Mouse (Mus musculus) stomach, postnatal 0 days (tissue): ENCODE data around the gene Atp1b4. TPM values are rescaled to one million over a fixed set of nuclear protein-coding genes. Genes with fewer than 3 reads are reported as not detected.
A peak's percentile ranks its signal among the peaks of the same experiment; 100 is the strongest.

Experiments
- ATAC-seq: fragments of 200-750 bp; cut with Nextera tagmentation; 2 replicates; pipeline ENCODE4 v1.8.0; 2017; ENCODE audit not compliant: low FRiP score, low TSS enrichment
- DNase-seq: peaks from one replicate; pipeline ENCODE4 v3.0.0-alpha.2; 2016; ENCODE audit warnings: low spot score
- H3K27ac ChIP-seq: fragments of 300-500 bp; sonication (generic); replicated peaks from 2 replicates; pipeline ENCODE4 v1.5.1; 2014; ENCODE audit warnings: mild to moderate bottlenecking, control low read depth
- H3K27me3 ChIP-seq: fragments of 300-500 bp; sonication (generic); 2 replicates; pipeline ENCODE4 v1.6.1; 2014; ENCODE audit warnings: low read length; ENCODE audit not compliant: control insufficient read depth, insufficient read depth
- H3K36me3 ChIP-seq: fragments of 300-500 bp; sonication (generic); 2 replicates; pipeline ENCODE4 v1.6.1; 2014; ENCODE audit warnings: low read length, mixed read lengths; ENCODE audit not compliant: control insufficient read depth, insufficient read depth
- H3K4me1 ChIP-seq: fragments of 300-500 bp; sonication (generic); replicated peaks from 2 replicates; pipeline ENCODE4 v1.6.1; 2014; ENCODE audit warnings: antibody characterized with exemption; ENCODE audit not compliant: control insufficient read depth, insufficient read depth
- H3K4me2 ChIP-seq: fragments of 300-500 bp; sonication (generic); replicated peaks from 2 replicates; pipeline ENCODE4 v1.6.1; 2014; ENCODE audit warnings: low read depth, mild to moderate bottlenecking, control low read depth, moderate library complexity
- H3K4me3 ChIP-seq: fragments of 300-500 bp; sonication (generic); 2 replicates; pipeline ENCODE4 v1.5.1; 2014; ENCODE audit warnings: low read depth, low read length, control low read depth
- H3K9ac ChIP-seq: fragments of 300-500 bp; sonication (generic); 2 replicates; pipeline ENCODE4 v1.6.1; 2014; ENCODE audit warnings: mild to moderate bottlenecking, low read length, control low read depth, mixed read lengths
- H3K9me3 ChIP-seq: fragments of 300-500 bp; sonication (generic); 2 replicates; pipeline ENCODE4 v1.6.1; 2016; ENCODE audit warnings: low read length; ENCODE audit not compliant: control insufficient read depth
- CTCF ChIP-seq: IDR thresholded peaks from 2 replicates; pipeline ENCODE4 v1.5.1; 2016; ENCODE audit warnings: antibody characterized with exemption, low read depth, mild to moderate bottlenecking, moderate library complexity
- EP300 ChIP-seq: optimal IDR thresholded peaks from 2 replicates; pipeline ENCODE3; 2016; ENCODE audit warnings: antibody characterized with exemption
- WGBS: fragments of 180-500 bp; shearing (Covaris S2); extraction: QIAGEN DNeasy Blood & Tissue Kit; methylation state at CpG from one replicate; pipeline ENCODE4 v1.1.7; 2014; 5-methylcytosine and 5-hydroxymethylcytosine counted together
- polyA plus RNA-seq: library from polyadenylated mRNA; unstranded; fragments of >200 nt; fragmentation: Nextera tagmentation; extraction: Ambion mirVana; gene quantifications from 2 replicates; pipeline ENCODE4 v1.2.1, GENCODE M21; 2015

Atp1b4 gene
- polyA plus RNA-seq, result 0.05 and 0.06 TPM in 2 replicates

- no peak for ATAC-seq
- H3K4me1 ChIP-seq, result no peaks in the 10 kb centered on the region
- H3K9ac ChIP-seq, result no peak within 1 kb of the TSS
- WGBS, result 79% methylated on average over 8 of the region's 8 CpGs
- H3K9me3 ChIP-seq, result no peaks in the 10 kb centered on the region
- no peak within 1 kb of the TSS for H3K27ac ChIP-seq
- no peaks in the 10 kb centered on the region for H3K27me3 ChIP-seq
- no peak within 1 kb of the TSS for H3K4me2 ChIP-seq
- no peak for TF ChIP-seq EP300
- no peak for TF ChIP-seq CTCF
- H3K4me3 ChIP-seq, result no peak within 1 kb of the TSS
- no peaks in the 10 kb centered on the region for H3K36me3 ChIP-seq
- DNase-seq, result no peak
Observed at GRCm38 (mm10) chrX:38315884-38316283, at the start of gene Atp1b4. Gene Atp1b4, plus strand, starts transcription at chrX:38316184.

- DNase-seq, result peak; percentile 16
- Histone ChIP-seq H3K27me3 (no peaks in the 10 kb centered on the region), H3K4me1 (no peaks in the 10 kb centered on the region), H3K4me2 (no peak overlapping the region), H3K4me3 (no peak overlapping the region), H3K36me3 (no peaks in the 10 kb centered on the region), H3K9me3 (no peaks in the 10 kb centered on the region), H3K9ac (no peak overlapping the region), H3K27ac (no peak overlapping the region)
- TF ChIP-seq EP300 (no peak), CTCF (no peak)
- ATAC-seq, result no peak
- WGBS, result 58% methylated on average over 4 of the region's 4 CpGs
Observed at GRCm38 (mm10) chrX:38308597-38308996, 7.4 kb upstream of the Atp1b4 start.

- 32% methylated on average over 2 of the region's 2 CpGs for WGBS
- Histone ChIP-seq H3K4me1 (no peaks in the 10 kb centered on the region), H3K36me3 (no peaks in the 10 kb centered on the region), H3K4me2 (no peak overlapping the region), H3K9ac (no peak overlapping the region), H3K9me3 (no peaks in the 10 kb centered on the region), H3K4me3 (no peak overlapping the region), H3K27me3 (no peaks in the 10 kb centered on the region), H3K27ac (no peak overlapping the region)
- TF ChIP-seq EP300, result no peak
- no peak for TF ChIP-seq CTCF
- DNase-seq (no peak), ATAC-seq (no peak)
Observed at GRCm38 (mm10) chrX:38311054-38311453, 4.9 kb upstream of the Atp1b4 start.

GRCm38 (mm10) chrX:38312910-38313625 is 2.9 kb upstream of the Atp1b4 start:
- no peaks in the 10 kb centered on the region for H3K9me3 ChIP-seq
- no peak overlapping the region for H3K4me3 ChIP-seq
- no peak for TF ChIP-seq EP300
- no peak for TF ChIP-seq CTCF
- no peaks in the 10 kb centered on the region for H3K36me3 ChIP-seq
- H3K9ac ChIP-seq, result no peak overlapping the region
- no peak overlapping the region for H3K4me2 ChIP-seq
- no peak for ATAC-seq
- H3K27me3 ChIP-seq, result no peaks in the 10 kb centered on the region
- H3K4me1 ChIP-seq, result no peaks in the 10 kb centered on the region
- no peak for DNase-seq
- 60% methylated on average over 9 of the region's 9 CpGs for WGBS
- H3K27ac ChIP-seq, result no peak overlapping the region

GRCm38 (mm10) chrX:38313626-38314210 is 2.3 kb upstream of the Atp1b4 start:
- H3K27me3 ChIP-seq, result no peaks in the 10 kb centered on the region
- ATAC-seq (no peak), DNase-seq (no peak)
- H3K4me1 ChIP-seq, result no peaks in the 10 kb centered on the region
- no peak overlapping the region for H3K9ac ChIP-seq
- no peak overlapping the region for H3K4me3 ChIP-seq
- H3K9me3 ChIP-seq, result no peaks in the 10 kb centered on the region
- H3K4me2 ChIP-seq, result no peak overlapping the region
- TF ChIP-seq CTCF (no peak), EP300 (no peak)
- H3K27ac ChIP-seq, result no peak overlapping the region
- 84% methylated on average over 6 of the region's 6 CpGs for whole genome bisulfite sequencing
- H3K36me3 ChIP-seq, result no peaks in the 10 kb centered on the region
